ENCODE assay signal across 8 mouse cellular contexts in genomic region chr19:9023021-9023778, GRCm38 (mm10). TPM values are rescaled to one million over a fixed set of nuclear protein-coding genes. Genes with fewer than 3 reads are reported as not detected.
A peak's percentile ranks its signal among the peaks of the same experiment; 100 is the strongest.
DNase-seq lines count a peak whose midpoint lies in the region; ATAC-seq and TF ChIP-seq lines count a peak whose summit lies in the region.

No protein-coding gene starts in this region.

- 44% methylated on average over 11 of the region's 11 CpGs for WGBS in forebrain, postnatal 0 days
- WGBS in forebrain, embryonic 12.5 days: 60% methylated on average over 11 of the region's 11 CpGs

- no peak overlapping the region for H3K4me2 ChIP-seq in forebrain, postnatal 0 days (ENCODE audit: low read depth)
- no peak overlapping the region for H3K4me2 ChIP-seq in forebrain, embryonic 12.5 days

- H3K9me3 ChIP-seq in forebrain, postnatal 0 days (ENCODE audit: low read length): no peaks in the 10 kb centered on the region
- no peaks in the 10 kb centered on the region for H3K9me3 ChIP-seq in forebrain, embryonic 12.5 days

- ATAC-seq in forebrain, postnatal 0 days: peak; percentile 38; the same call in 1 of the 2 replicates
- ATAC-seq in forebrain, embryonic 12.5 days (ENCODE audit: low FRiP score): no peak
- peak; percentile 85 for ATAC-seq in common myeloid progenitor, adult 5-6 weeks (replicated peaks; ENCODE audit: low read depth, poor library complexity, severe bottlenecking)
- no peak for ATAC-seq in megakaryocyte-erythroid progenitor cell, adult 5-6 weeks (replicated peaks; ENCODE audit: low FRiP score, low TSS enrichment, poor library complexity, severe bottlenecking)

- H3K4me1 ChIP-seq in forebrain, postnatal 0 days (ENCODE audit: insufficient read depth): no peaks in the 10 kb centered on the region
- H3K4me1 ChIP-seq in forebrain, embryonic 12.5 days: peaks cover 11% of the 10 kb centered on the region; the same call in 1 of the 2 replicates

- H3K9ac ChIP-seq in forebrain, postnatal 0 days: no peak overlapping the region
- H3K9ac ChIP-seq in forebrain, embryonic 12.5 days: no peak overlapping the region

- no peaks in the 10 kb centered on the region for H3K36me3 ChIP-seq in forebrain, postnatal 0 days (ENCODE audit: insufficient read depth)
- no peaks in the 10 kb centered on the region for H3K36me3 ChIP-seq in forebrain, embryonic 12.5 days (replicated peaks)

- no peaks in the 10 kb centered on the region for H3K27me3 ChIP-seq in forebrain, postnatal 0 days (ENCODE audit: insufficient read depth, low read length)
- no peaks in the 10 kb centered on the region for H3K27me3 ChIP-seq in forebrain, embryonic 12.5 days

- no peak overlapping the region for H3K4me3 ChIP-seq in forebrain, postnatal 0 days (ENCODE audit: low read depth, low read length)
- H3K4me3 ChIP-seq in forebrain, embryonic 12.5 days (replicated peaks): no peak overlapping the region

- H3K27ac ChIP-seq in forebrain, postnatal 0 days (ENCODE audit: low read depth, low read length): peak overlapping the region; percentile 29; the same call in 1 of the 2 replicates
- no peak overlapping the region for H3K27ac ChIP-seq in forebrain, embryonic 12.5 days

- intact Hi-C loops in heart, postnatal 10 days (cut with DNase I): no loop called here
- intact Hi-C loops in left cerebral cortex, postnatal 10 days (cut with DNase I): no loop called here

- TF ChIP-seq CTCF in forebrain, postnatal 0 days (IDR thresholded peaks at IDR 0.05; ENCODE audit: low read depth): no peak

- DNase-seq in forebrain, postnatal 0 days: peak; percentile 10
- DNase-seq in A20 (ENCODE audit: low read depth, low spot score): peak; percentile 78
- DNase-seq in heart, postnatal 10 days: peak; percentile 54 to 64
- DNase-seq in left cerebral cortex, postnatal 10 days (ENCODE audit: extremely low spot score in 1 of 2, low spot score in 2 of 2): peak; percentile 16 to 31
- peak; percentile 2 to 18 for DNase-seq in right cerebral cortex, postnatal 36 days (ENCODE audit: low spot score in 2 of 2)

RNA-seq across cellular contexts. Expression of gene Ahnak, which starts 34.1 kb away (rescaled TPM):
- total RNA-seq in forebrain, postnatal 0 days (2014; rRNA removed): 11.4 and 17.9 TPM in 2 replicates
- polyA plus RNA-seq in forebrain, postnatal 0 days (2015; fragmentation: Nextera tagmentation; extraction: Ambion mirVana): 3.2 and 3.9 TPM in 2 replicates
- polyA plus RNA-seq in forebrain, embryonic 12.5 days (2016; fragmentation: Nextera tagmentation; extraction: Ambion mirVana): 6.4 and 8.5 TPM in 2 replicates
- 14.1 and 14.9 TPM in 2 replicates for total RNA-seq in common myeloid progenitor, adult 5-6 weeks (2017)
- total RNA-seq in heart, postnatal 10 days (2021): 100 to 1,000 TPM; 348 to 380 TPM
- total RNA-seq in left cerebral cortex, postnatal 10 days (2021): 10 to 100 TPM; 14.5 to 17.8 TPM
- total RNA-seq in megakaryocyte-erythroid progenitor cell, adult 5-6 weeks (2014; fragmentation: Nextera tagmentation): 1.5 and 9.4 TPM in 2 replicates
- 7.2 and 24.7 TPM in 2 replicates for total RNA-seq in megakaryocyte-erythroid progenitor cell, adult 5-6 weeks (2017)

RNA-seq across cellular contexts. Expression of gene Eef1g, which starts 56.4 kb away (rescaled TPM):
- 524 and 615 TPM in 2 replicates for total RNA-seq in forebrain, postnatal 0 days (2014; rRNA removed)
- 250 and 269 TPM in 2 replicates for polyA plus RNA-seq in forebrain, postnatal 0 days (2015; fragmentation: Nextera tagmentation; extraction: Ambion mirVana)
- 365 and 373 TPM in 2 replicates for polyA plus RNA-seq in forebrain, embryonic 12.5 days (2016; fragmentation: Nextera tagmentation; extraction: Ambion mirVana)
- 721 and 789 TPM in 2 replicates for total RNA-seq in common myeloid progenitor, adult 5-6 weeks (2017)
- 100 to 1,000 TPM; 283 to 289 TPM for total RNA-seq in heart, postnatal 10 days (2021)
- 100 to 1,000 TPM; 228 to 251 TPM for total RNA-seq in left cerebral cortex, postnatal 10 days (2021)
- 1,323 and 1,614 TPM in 2 replicates for total RNA-seq in megakaryocyte-erythroid progenitor cell, adult 5-6 weeks (2014; fragmentation: Nextera tagmentation)
- 848 and 982 TPM in 2 replicates for total RNA-seq in megakaryocyte-erythroid progenitor cell, adult 5-6 weeks (2017)

Comparison
In these comparisons a context has a peak if more than half of its experiments do, and no peak if none do; other contexts are left out.
1. ATAC-seq: peak in forebrain, postnatal 0 days (single experiment) and common myeloid progenitor, adult 5-6 weeks (single experiment); none in forebrain, embryonic 12.5 days (single experiment) and megakaryocyte-erythroid progenitor cell, adult 5-6 weeks (single experiment).
2. DNase-seq: peak in every context shown above with its lines; median percentile 78 in A20; 59 in heart, postnatal 10 days; 24 in left cerebral cortex, postnatal 10 days; 10 in forebrain, postnatal 0 days; 10 in right cerebral cortex, postnatal 36 days.
3. RNA of gene Ahnak, which starts 34.1 kb away (total RNA-seq): 348 to 380 TPM in heart, postnatal 10 days; 1.5 to 24.7 TPM in megakaryocyte-erythroid progenitor cell, adult 5-6 weeks, 11.4 to 17.9 TPM in forebrain, postnatal 0 days, 14.5 to 17.8 TPM in left cerebral cortex, postnatal 10 days and 14.1 to 14.9 TPM in common myeloid progenitor, adult 5-6 weeks; every median in the first group is over 10 times any median in the second.